Mouse (Mus musculus) midbrain, embryonic 11.5 days (tissue): ENCODE measurements around the gene Esp16. TPM values are rescaled to one million over a fixed set of nuclear protein-coding genes. Genes with fewer than 3 reads are reported as not detected.
"Not testable (repeated sequence)": the region's sequence is repeated elsewhere in the genome, so short reads cannot be mapped to it uniquely, and the experiment has no call there.

Experiments
- ATAC-seq: fragments of 200-750 bp; cut with Nextera tagmentation; 2 replicates; pipeline ENCODE4 v1.8.0; 2017; ENCODE audit warnings: moderate TSS enrichment, moderate library complexity; ENCODE audit not compliant: low FRiP score
- DNase-seq: peaks from one replicate; pipeline ENCODE4 v3.0.0; 2015; ENCODE audit warnings: low spot score; ENCODE audit errors: missing footprints
- H3K27ac ChIP-seq: fragments of 300-500 bp; sonication (generic); 2 replicates; pipeline ENCODE4 v1.5.1; 2014; ENCODE audit warnings: low read depth, low read length
- H3K27me3 ChIP-seq: fragments of 300-500 bp; sonication (generic); 2 replicates; pipeline ENCODE4 v1.6.1; 2014; ENCODE audit warnings: mild to moderate bottlenecking, low read length, moderate library complexity, mixed read lengths; ENCODE audit not compliant: control insufficient read depth, insufficient read depth
- H3K36me3 ChIP-seq: fragments of 300-500 bp; sonication (generic); 2 replicates; pipeline ENCODE4 v1.6.1; 2014; ENCODE audit warnings: mild to moderate bottlenecking, low read length, moderate library complexity, mixed read lengths; ENCODE audit not compliant: control insufficient read depth, insufficient read depth
- H3K4me1 ChIP-seq: fragments of 300-500 bp; sonication (generic); 2 replicates; pipeline ENCODE4 v1.6.1; 2014; ENCODE audit warnings: low read length; ENCODE audit not compliant: control insufficient read depth, insufficient read depth
- H3K4me2 ChIP-seq: fragments of 300-500 bp; sonication (generic); 2 replicates; pipeline ENCODE4 v1.6.1; 2014; ENCODE audit warnings: mild to moderate bottlenecking, moderate library complexity
- H3K4me3 ChIP-seq: fragments of 300-500 bp; sonication (generic); 2 replicates; pipeline ENCODE4 v1.5.1; 2014; ENCODE audit warnings: low read depth, low read length
- H3K9ac ChIP-seq: fragments of 300-500 bp; sonication (generic); 2 replicates; pipeline ENCODE4 v1.6.1; 2014; ENCODE audit warnings: low read length
- H3K9me3 ChIP-seq: fragments of 300-500 bp; sonication (generic); 2 replicates; pipeline ENCODE4 v1.6.1; 2016; ENCODE audit warnings: low read length; ENCODE audit not compliant: control insufficient read depth
- WGBS: fragments of 180-500 bp; shearing (Covaris S2); extraction: QIAGEN DNeasy Blood & Tissue Kit; methylation state at CpG from one replicate; pipeline ENCODE4 v1.1.7; 2014; 5-methylcytosine and 5-hydroxymethylcytosine counted together
- polyA plus RNA-seq: library from polyadenylated mRNA; unstranded; fragments of >200 nt; fragmentation: Nextera tagmentation; extraction: Ambion mirVana; gene quantifications from 2 replicates; pipeline ENCODE4 v1.2.1, GENCODE M21; 2014

Esp16 gene
- not detected in 2 replicates for polyA plus RNA-seq

- not testable (repeated sequence) for DNase-seq, H3K27ac ChIP-seq, H3K36me3 ChIP-seq, H3K4me1 ChIP-seq, H3K4me2 ChIP-seq, ATAC-seq, H3K4me3 ChIP-seq, H3K9me3 ChIP-seq, H3K9ac ChIP-seq, H3K27me3 ChIP-seq
- WGBS: 73% methylated on average over 6 of the region's 6 CpGs
These were observed at the start of gene Esp16 for GRCm38 (mm10) chr17:39535842-39536241. Gene Esp16, plus strand, starts transcription at chr17:39536142.

DNA sequence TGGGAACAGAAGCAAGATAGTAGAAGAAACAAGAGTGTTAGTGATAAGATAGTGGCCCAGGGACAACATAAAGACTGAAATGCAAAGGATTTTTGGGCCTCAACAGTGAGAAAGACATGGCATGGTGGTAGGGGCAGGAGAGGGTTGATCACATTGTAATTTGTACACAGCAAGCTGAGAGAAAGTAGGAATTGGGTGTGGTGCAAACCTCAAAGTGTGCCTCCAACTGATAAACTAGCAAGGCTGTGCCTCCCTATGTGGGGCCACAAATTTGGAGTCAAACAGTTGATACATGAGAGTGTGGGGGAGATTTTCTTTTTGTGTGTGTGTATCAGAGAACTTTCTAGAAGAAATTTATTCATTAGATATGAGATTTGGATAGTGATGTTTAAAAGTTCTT is 37.9 kb upstream of the Esp16 start:
- not testable (repeated sequence) for H3K27me3 ChIP-seq, H3K4me3 ChIP-seq, H3K27ac ChIP-seq, DNase-seq, H3K9me3 ChIP-seq, H3K4me1 ChIP-seq, H3K9ac ChIP-seq, ATAC-seq, H3K36me3 ChIP-seq, H3K4me2 ChIP-seq

Other genes with a start within 250 kb of the Esp16 start
- not detected in 2 replicates for gene Esp18, start 129.8 kb upstream of the Esp16 start, polyA plus RNA-seq
- not detected in 2 replicates for gene Esp15, start 104.8 kb downstream of the Esp16 start, polyA plus RNA-seq